8 mouse cellular contexts compared by ENCODE assay signal in the genomic region with DNA sequence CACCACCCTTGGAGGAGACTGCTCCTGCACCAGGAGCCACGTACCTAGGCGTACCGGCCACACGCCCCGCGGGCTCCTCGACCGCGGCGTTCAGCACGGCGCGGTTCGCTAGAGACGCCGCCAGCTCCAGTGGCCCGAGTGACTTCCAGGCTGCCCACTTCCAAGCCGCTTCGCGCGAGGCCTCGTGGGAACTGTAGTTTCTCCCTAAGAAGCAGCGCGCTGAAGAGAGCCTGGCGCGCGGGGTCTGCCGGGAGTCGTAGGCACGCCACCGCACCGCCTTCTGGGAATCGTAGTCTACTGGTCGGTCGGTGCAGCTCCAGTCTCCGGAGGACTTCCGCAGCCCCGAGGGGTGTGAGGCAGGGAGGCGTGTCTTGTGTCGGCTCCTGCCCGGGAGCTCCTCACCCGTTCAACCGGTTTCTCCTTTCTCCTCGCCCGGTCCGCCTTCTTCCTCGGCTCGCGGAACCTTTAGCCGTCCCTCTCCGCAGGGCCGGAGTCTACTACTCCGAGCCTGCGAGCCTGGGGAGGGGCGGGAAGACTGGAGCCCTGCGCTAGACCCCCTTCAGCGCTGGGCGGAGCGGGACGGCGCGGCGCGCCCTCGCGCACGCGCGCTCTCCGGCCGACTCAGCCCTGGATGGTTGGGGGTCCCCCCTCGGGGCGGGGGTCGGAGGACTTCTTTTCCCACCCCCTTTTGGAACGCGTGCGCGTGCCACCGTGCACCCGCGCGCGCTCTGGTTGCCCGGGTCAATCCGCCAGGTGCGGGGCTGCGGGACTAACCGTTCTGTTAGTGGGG. TPM values are rescaled to one million over a fixed set of nuclear protein-coding genes. Genes with fewer than 3 reads are reported as not detected.
DNase-seq lines count a peak whose midpoint lies in the region; ATAC-seq and TF ChIP-seq lines count a peak whose summit lies in the region.

A gene (minus strand): TSS at position 221 of the 790 bp plus-strand sequence.

- H3K27me3 ChIP-seq in forebrain, embryonic 10.5 days (ENCODE audit: poor library complexity, severe bottlenecking): peaks cover 5% of the 10 kb centered on the region; the same call in 1 of the 2 replicates
- H3K27me3 ChIP-seq in heart, embryonic 15.5 days: peaks cover 52% of the 10 kb centered on the region
- H3K27me3 ChIP-seq in liver, embryonic 14.5 days (ENCODE audit: control insufficient read depth, insufficient read depth, low read length): no peaks in the 10 kb centered on the region
- H3K27me3 ChIP-seq in neural tube, embryonic 11.5 days (ENCODE audit: control insufficient read depth, insufficient read depth, low read length): no peaks in the 10 kb centered on the region
- no peaks in the 10 kb centered on the region for H3K27me3 ChIP-seq in stomach, postnatal 0 days (ENCODE audit: control insufficient read depth, insufficient read depth, low read length)

- peak; percentile 90 to 93 for DNase-seq in CD8-positive naive resting alpha-beta T cell, adult 2 months (ENCODE audit: low read depth in 2 of 2, low spot score in 2 of 2)
- peak; percentile 92 for DNase-seq in c-Kit-positive CD71-negative TER-119-negative erythroid progenitor cells, embryonic 14.5 days (ENCODE audit: low read depth)
- peak; percentile 95 for DNase-seq in forebrain, embryonic 10.5 days (ENCODE audit: extremely low spot score, low spot score)
- DNase-seq in kidney, postnatal 25 days: peak; percentile 98 to 99
- DNase-seq in liver, embryonic 14.5 days (ENCODE audit: low read depth in 3 of 3, low spot score in 3 of 3): peak; percentile 91 to 92 (median 91)
- peak; percentile 98 for DNase-seq in neural tube, embryonic 11.5 days (ENCODE audit: low spot score)
- DNase-seq in stomach, postnatal 0 days (ENCODE audit: low spot score): peak; percentile 98

- TF ChIP-seq CTCF in liver, embryonic 14.5 days (IDR thresholded peaks at IDR 0.05; ENCODE audit: low read depth): no peak
- TF ChIP-seq CTCF in stomach, postnatal 0 days (IDR thresholded peaks at IDR 0.05; ENCODE audit: low read depth): no peak

- WGBS in forebrain, embryonic 10.5 days: under 1% methylated on average over 88 of the region's 88 CpGs
- 0% methylated on average over 79 of the region's 88 CpGs for WGBS in heart, embryonic 15.5 days
- under 1% methylated on average over 88 of the region's 88 CpGs for WGBS in liver, embryonic 14.5 days (ENCODE audit: insufficient replicate concordance)
- under 1% methylated on average over 88 of the region's 88 CpGs for WGBS in neural tube, embryonic 11.5 days
- WGBS in stomach, postnatal 0 days: under 1% methylated on average over 86 of the region's 88 CpGs

- H3K4me2 ChIP-seq in heart, embryonic 15.5 days: peak within 1 kb of the TSS; percentile 98
- H3K4me2 ChIP-seq in liver, embryonic 14.5 days (ENCODE audit: low read depth): peak within 1 kb of the TSS; percentile 94
- peak within 1 kb of the TSS; percentile 93 for H3K4me2 ChIP-seq in neural tube, embryonic 11.5 days (ENCODE audit: low read depth)
- peak within 1 kb of the TSS; percentile 96 for H3K4me2 ChIP-seq in stomach, postnatal 0 days (replicated peaks; ENCODE audit: low read depth)

- no peaks in the 10 kb centered on the region for H3K36me3 ChIP-seq in forebrain, embryonic 10.5 days (replicated peaks)
- no peaks in the 10 kb centered on the region for H3K36me3 ChIP-seq in heart, embryonic 15.5 days
- H3K36me3 ChIP-seq in liver, embryonic 14.5 days (replicated peaks; ENCODE audit: control insufficient read depth, insufficient read depth, low read depth): no peaks in the 10 kb centered on the region
- H3K36me3 ChIP-seq in neural tube, embryonic 11.5 days (ENCODE audit: control insufficient read depth, insufficient read depth, low read length): no peaks in the 10 kb centered on the region
- no peaks in the 10 kb centered on the region for H3K36me3 ChIP-seq in stomach, postnatal 0 days (ENCODE audit: control insufficient read depth, insufficient read depth, low read length)

- H3K27ac ChIP-seq in forebrain, embryonic 10.5 days: peak within 1 kb of the TSS; percentile 89
- peak within 1 kb of the TSS; percentile 62 for H3K27ac ChIP-seq in heart, embryonic 15.5 days
- H3K27ac ChIP-seq in liver, embryonic 14.5 days: no peak within 1 kb of the TSS
- H3K27ac ChIP-seq in neural tube, embryonic 11.5 days (ENCODE audit: low read depth, low read length): 0 out of 2 replicates have a peak within 1 kb of the TSS, but pooled peaks have one; percentile 20
- H3K27ac ChIP-seq in stomach, postnatal 0 days (replicated peaks): peak within 1 kb of the TSS; percentile 95

- ATAC-seq in heart, embryonic 15.5 days (replicated peaks; ENCODE audit: insufficient number of reproducible peaks, insufficient read depth, low FRiP score, low read depth): peak; percentile 98
- peak; percentile 99 for ATAC-seq in liver, embryonic 14.5 days (ENCODE audit: insufficient read depth)
- ATAC-seq in neural tube, embryonic 11.5 days (ENCODE audit: insufficient read depth, low FRiP score, low TSS enrichment): peak; percentile 97
- peak; percentile 98 for ATAC-seq in stomach, postnatal 0 days (ENCODE audit: low FRiP score, low TSS enrichment)

- no peaks in the 10 kb centered on the region for H3K9me3 ChIP-seq in forebrain, embryonic 10.5 days
- no peaks in the 10 kb centered on the region for H3K9me3 ChIP-seq in heart, embryonic 15.5 days (replicated peaks)
- no peaks in the 10 kb centered on the region for H3K9me3 ChIP-seq in liver, embryonic 14.5 days (ENCODE audit: control insufficient read depth, low read length)
- no peaks in the 10 kb centered on the region for H3K9me3 ChIP-seq in neural tube, embryonic 11.5 days (ENCODE audit: control insufficient read depth, low read length)
- H3K9me3 ChIP-seq in stomach, postnatal 0 days (ENCODE audit: control insufficient read depth, low read length): no peaks in the 10 kb centered on the region

- H3K4me1 ChIP-seq in forebrain, embryonic 10.5 days: peaks cover 39% of the 10 kb centered on the region
- H3K4me1 ChIP-seq in heart, embryonic 15.5 days (replicated peaks): peaks cover 11% of the 10 kb centered on the region
- peaks cover 3 to 8% of the 10 kb centered on the region in 2 experiments; a peak in 2 of 4 replicates for H3K4me1 ChIP-seq in liver, embryonic 14.5 days (replicated peaks; ENCODE audit: control insufficient read depth in 2 of 2, insufficient read depth in 2 of 2, low read length in 1 of 2)
- H3K4me1 ChIP-seq in neural tube, embryonic 11.5 days (ENCODE audit: control insufficient read depth, insufficient read depth, low read length): peaks cover 7% of the 10 kb centered on the region
- H3K4me1 ChIP-seq in stomach, postnatal 0 days (replicated peaks; ENCODE audit: control insufficient read depth, insufficient read depth): peaks cover 6% of the 10 kb centered on the region; the same call in 1 of the 2 replicates

- H3K4me3 ChIP-seq in forebrain, embryonic 10.5 days: peak within 1 kb of the TSS; percentile 90
- H3K4me3 ChIP-seq in heart, embryonic 15.5 days: peak within 1 kb of the TSS; percentile 92
- H3K4me3 ChIP-seq in liver, embryonic 14.5 days (ENCODE audit: insufficient read depth in 1 of 2, low read depth in 2 of 2, low read length in 2 of 2): peak within 1 kb of the TSS; percentile 62 to 80
- peak within 1 kb of the TSS; percentile 86 for H3K4me3 ChIP-seq in neural tube, embryonic 11.5 days (ENCODE audit: low read depth, low read length)
- peak within 1 kb of the TSS; percentile 92 for H3K4me3 ChIP-seq in stomach, postnatal 0 days (ENCODE audit: low read depth, low read length)

- no peak for TF ChIP-seq EP300 in liver, embryonic 14.5 days (IDR thresholded peaks at IDR 0.05; ENCODE audit: low read depth)
- TF ChIP-seq EP300 in stomach, postnatal 0 days (optimal IDR thresholded peaks at IDR 0.05): no peak

- H3K9ac ChIP-seq in heart, embryonic 15.5 days: peak within 1 kb of the TSS; percentile 84
- H3K9ac ChIP-seq in liver, embryonic 14.5 days (replicated peaks): peak within 1 kb of the TSS; percentile 65
- peak within 1 kb of the TSS; percentile 80 for H3K9ac ChIP-seq in neural tube, embryonic 11.5 days (ENCODE audit: low read length)
- H3K9ac ChIP-seq in stomach, postnatal 0 days (ENCODE audit: low read length): peak within 1 kb of the TSS; percentile 87

RNA-seq across cellular contexts. Expression of the gene that starts here (rescaled TPM):
- 9.3 and 12.4 TPM in 2 replicates for polyA plus RNA-seq in forebrain, embryonic 10.5 days (2016; fragmentation: Nextera tagmentation; extraction: Ambion mirVana)
- 2.2 and 7.3 TPM in 2 replicates for polyA plus RNA-seq in heart, embryonic 15.5 days (2015; fragmentation: Nextera tagmentation; extraction: Ambion mirVana)
- polyA plus RNA-seq in liver, embryonic 14.5 days (2012; rRNA removed): 4.9 and 5.0 TPM in 2 replicates
- 1.8 and 2.2 TPM in 2 replicates for polyA plus RNA-seq in liver, embryonic 14.5 days (2014; fragmentation: Nextera tagmentation; extraction: Ambion mirVana)
- 10.3 and 11.9 TPM in 2 replicates for polyA plus RNA-seq in neural tube, embryonic 11.5 days (2014; fragmentation: Nextera tagmentation; extraction: Ambion mirVana)
- polyA plus RNA-seq in stomach, postnatal 0 days (2015; fragmentation: Nextera tagmentation; extraction: Ambion mirVana): 9.7 TPM in 2 replicates
